Mouse (Mus musculus): ENCODE data around the gene Mlec. TPM values are rescaled to one million over a fixed set of nuclear protein-coding genes. Genes with fewer than 3 reads are reported as not detected.

Mlec gene
- polyA plus RNA-seq, 1 experiment from 2014 or later: 23.0 TPM

DNA sequence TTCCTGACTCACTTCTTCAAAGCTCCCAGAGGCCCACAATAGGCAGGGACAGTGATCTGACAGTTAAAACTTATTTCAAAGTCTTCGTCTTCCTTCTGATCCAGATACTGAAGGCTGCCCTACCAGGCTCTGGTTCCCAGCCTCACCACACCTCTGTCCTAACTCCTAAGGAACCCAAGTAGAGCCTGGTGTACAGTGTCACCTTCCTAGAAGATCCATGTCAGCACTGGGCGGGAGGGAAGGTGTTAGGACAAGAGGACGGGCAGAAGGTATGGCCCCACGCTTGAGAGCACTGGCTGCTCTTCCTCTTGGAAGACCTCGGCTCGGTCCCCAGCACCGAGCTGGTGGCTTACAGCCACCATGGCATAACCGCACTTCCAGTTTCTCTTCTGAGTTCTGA, 9.6 kb downstream of the Mlec start:
- no peak for ATAC-seq (ENCODE audit: low read depth)
- Histone ChIP-seq H3K4me3 (replicated peaks) (no peak overlapping the region), H3K9me3 (replicated peaks) (no peaks in the 10 kb centered on the region), H3K9ac (no peak overlapping the region), H3K4me2 (no peak overlapping the region), H3K4me1 (replicated peaks) (peaks cover 27% of the 10 kb centered on the region), H3K27ac (no peak overlapping the region), H3K36me3 (peaks cover 85% of the 10 kb centered on the region), H3K27me3 (no peaks in the 10 kb centered on the region)
- whole genome bisulfite sequencing (ENCODE audit: insufficient replicate concordance): 86% methylated on average over 8 of the region's 8 CpGs
- DNase-seq: no peak

- Histone ChIP-seq H3K36me3 (peaks cover 75% of the 10 kb centered on the region), H3K9me3 (replicated peaks) (no peaks in the 10 kb centered on the region), H3K27me3 (no peaks in the 10 kb centered on the region), H3K9ac (no peak overlapping the region), H3K27ac (no peak overlapping the region), H3K4me1 (replicated peaks) (peaks cover 17% of the 10 kb centered on the region), H3K4me3 (replicated peaks) (no peak overlapping the region), H3K4me2 (no peak overlapping the region)
- WGBS (ENCODE audit: insufficient replicate concordance): 69% methylated on average over 3 of the region's 3 CpGs
- DNase-seq (no peak), ATAC-seq (ENCODE audit: low read depth) (no peak)
Observed at GRCm38 (mm10) chr5:115147388-115147787, 10.6 kb downstream of the Mlec start.

DNA sequence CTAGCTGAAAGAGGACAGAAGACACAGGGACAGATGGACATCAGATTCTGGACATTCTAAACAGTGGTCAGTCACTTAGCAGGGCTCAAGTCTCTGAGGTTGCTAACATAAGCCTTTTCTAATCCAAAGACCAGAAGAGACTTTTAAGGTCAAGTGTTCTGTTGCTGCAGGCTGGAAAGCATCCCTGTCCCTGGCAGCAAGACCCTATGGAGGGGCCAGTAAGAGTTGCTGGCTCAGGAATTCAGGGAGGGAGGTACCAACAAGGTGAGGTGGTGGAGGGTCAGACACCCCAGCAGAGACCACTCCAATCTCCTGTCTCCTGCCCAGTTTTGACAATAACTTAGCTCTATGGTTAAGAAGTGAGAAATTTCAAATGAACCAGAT, 11.2 kb downstream of the Mlec start:
- no peak for ATAC-seq (ENCODE audit: low read depth)
- Histone ChIP-seq H3K27ac (no peak overlapping the region), H3K36me3 (peaks cover 71% of the 10 kb centered on the region), H3K9ac (no peak overlapping the region), H3K4me3 (replicated peaks) (no peak overlapping the region), H3K4me1 (replicated peaks) (peaks cover 12% of the 10 kb centered on the region), H3K27me3 (no peaks in the 10 kb centered on the region), H3K9me3 (replicated peaks) (no peaks in the 10 kb centered on the region), H3K4me2 (no peak overlapping the region)
- no peak for DNase-seq

GRCm38 (mm10) chr5:115145976-115146746, 11.8 kb downstream of the Mlec start:
- ATAC-seq (ENCODE audit: low read depth) (no peak), DNase-seq (no peak)
- 75% methylated on average over 6 of the region's 6 CpGs for WGBS (ENCODE audit: insufficient replicate concordance)
- Histone ChIP-seq H3K27ac (no peak overlapping the region), H3K4me2 (no peak overlapping the region), H3K36me3 (peaks cover 66% of the 10 kb centered on the region), H3K4me3 (replicated peaks) (no peak overlapping the region), H3K9me3 (replicated peaks) (no peaks in the 10 kb centered on the region), H3K27me3 (no peaks in the 10 kb centered on the region), H3K4me1 (replicated peaks) (peaks cover 8% of the 10 kb centered on the region), H3K9ac (no peak overlapping the region)

DNA sequence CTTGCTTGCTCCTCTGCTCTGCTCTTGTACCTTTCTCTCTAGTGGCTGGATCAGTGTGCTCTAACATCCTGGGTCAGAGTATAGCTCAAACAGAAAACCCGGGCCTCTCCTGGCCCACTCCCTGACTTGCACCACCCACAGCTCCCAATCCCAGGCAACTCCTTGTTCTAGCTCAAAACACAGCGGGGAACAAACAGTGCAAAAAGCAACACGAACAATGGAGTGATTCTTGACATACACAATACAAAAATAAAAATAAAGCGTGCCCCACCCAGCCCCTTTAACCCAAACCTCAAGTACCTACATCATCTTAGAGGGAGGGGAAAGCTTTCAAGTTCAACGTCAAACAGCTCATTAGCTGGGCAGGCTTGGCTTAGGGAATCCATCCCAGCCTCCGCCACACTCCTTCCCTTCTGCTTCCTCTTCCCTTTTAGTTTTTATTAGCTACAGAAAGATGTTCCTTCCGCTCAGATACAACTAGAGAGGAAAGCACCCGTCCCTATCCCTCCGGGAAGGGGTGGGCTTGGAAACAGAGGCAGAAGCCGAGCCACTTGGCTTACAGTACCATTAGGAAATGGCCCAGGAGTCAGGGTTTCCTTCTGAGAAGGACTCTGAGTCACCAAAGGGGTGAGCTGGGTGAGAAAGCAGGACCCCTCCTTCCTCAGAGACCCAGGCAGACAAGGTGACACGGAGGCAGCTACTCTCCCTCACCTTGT, 12.6 kb downstream of the Mlec start:
- Histone ChIP-seq H3K36me3 (peaks cover 58% of the 10 kb centered on the region), H3K4me1 (replicated peaks) (peaks cover 6% of the 10 kb centered on the region), H3K9me3 (replicated peaks) (no peaks in the 10 kb centered on the region), H3K27me3 (no peaks in the 10 kb centered on the region), H3K9ac (no peak overlapping the region), H3K4me2 (no peak overlapping the region), H3K4me3 (replicated peaks) (no peak overlapping the region), H3K27ac (no peak overlapping the region)
- DNase-seq: no peak
- 72% methylated on average over 11 of the region's 11 CpGs for WGBS (ENCODE audit: insufficient replicate concordance)
- no peak for ATAC-seq (ENCODE audit: low read depth)

- H3K4me1 ChIP-seq (replicated peaks): no peaks in the 10 kb centered on the region; the same call in 1 of the 2 replicates
- no peak overlapping the region for H3K4me2 ChIP-seq
- H3K9me3 ChIP-seq (replicated peaks): no peaks in the 10 kb centered on the region
- H3K36me3 ChIP-seq: peaks cover 49% of the 10 kb centered on the region
- no peak for DNase-seq
- no peak overlapping the region for H3K9ac ChIP-seq
- ATAC-seq (ENCODE audit: low read depth): no peak
- no peaks in the 10 kb centered on the region for H3K27me3 ChIP-seq
- H3K27ac ChIP-seq: no peak overlapping the region
- WGBS (ENCODE audit: insufficient replicate concordance): 72% methylated on average over 6 of the region's 6 CpGs
- no peak overlapping the region for H3K4me3 ChIP-seq (replicated peaks)
Observed at GRCm38 (mm10) chr5:115144471-115144870, 13.5 kb downstream of the Mlec start.

DNA sequence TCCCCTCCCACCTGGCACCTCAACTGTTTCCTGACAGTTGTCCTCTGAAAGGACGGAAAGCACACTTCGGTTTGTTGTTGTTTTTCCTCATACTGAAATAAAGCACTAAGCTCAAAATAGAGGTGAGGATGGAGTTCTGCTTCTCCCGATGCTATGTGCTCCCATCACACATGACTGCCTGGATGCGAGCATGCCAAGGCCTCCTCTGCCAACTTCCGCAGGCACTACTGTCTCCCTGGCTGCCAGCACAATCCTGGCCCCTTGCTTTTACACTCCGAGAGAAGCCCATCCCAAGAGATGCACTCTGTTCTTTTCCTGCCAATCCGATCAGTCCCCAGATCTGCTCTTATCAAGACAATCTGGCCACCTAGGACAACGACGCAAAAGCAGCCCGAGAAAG, 14.4 kb downstream of the Mlec start:
- WGBS (ENCODE audit: insufficient replicate concordance): 75% methylated on average over 10 of the region's 10 CpGs
- DNase-seq: no peak

GRCm38 (mm10) chr5:115142166-115142697, 15.7 kb downstream of the Mlec start:
- no peak; the same call in 1 of the 2 replicates for ATAC-seq (ENCODE audit: low read depth)
- peaks cover 28% of the 10 kb centered on the region for H3K36me3 ChIP-seq
- no peak overlapping the region for H3K9ac ChIP-seq
- peaks cover 10% of the 10 kb centered on the region; the same call in 1 of the 2 replicates for H3K27me3 ChIP-seq
- H3K9me3 ChIP-seq (replicated peaks): no peaks in the 10 kb centered on the region
- DNase-seq: no peak
- no peak overlapping the region for H3K27ac ChIP-seq
- no peaks in the 10 kb centered on the region; the same call in 1 of the 2 replicates for H3K4me1 ChIP-seq (replicated peaks)
- H3K4me2 ChIP-seq: no peak overlapping the region
- 86% methylated on average over 9 of the region's 9 CpGs for WGBS (ENCODE audit: insufficient replicate concordance)
- H3K4me3 ChIP-seq (replicated peaks): no peak overlapping the region

More for the DNA sequence above, 14.4 kb downstream of the Mlec start:
- Histone ChIP-seq H3K4me3 (replicated peaks) (no peak overlapping the region), H3K4me1 (replicated peaks) (no peaks in the 10 kb centered on the region; the same call in 1 of the 2 replicates), H3K27me3 (no peaks in the 10 kb centered on the region), H3K9ac (no peak overlapping the region), H3K27ac (no peak overlapping the region), H3K9me3 (replicated peaks) (no peaks in the 10 kb centered on the region), H3K4me2 (no peak overlapping the region), H3K36me3 (peaks cover 41% of the 10 kb centered on the region)
- ATAC-seq (ENCODE audit: low read depth): no peak

- Histone ChIP-seq H3K4me2 (no peak overlapping the region), H3K27me3 (peaks cover 15% of the 10 kb centered on the region), H3K4me3 (replicated peaks) (no peak overlapping the region), H3K4me1 (replicated peaks) (no peaks in the 10 kb centered on the region; the same call in 1 of the 2 replicates), H3K27ac (no peak overlapping the region), H3K9ac (no peak overlapping the region), H3K9me3 (replicated peaks) (no peaks in the 10 kb centered on the region), H3K36me3 (peaks cover 13% of the 10 kb centered on the region; the same call in 1 of the 2 replicates)
- WGBS (ENCODE audit: insufficient replicate concordance): 42% methylated on average over 3 of the region's 3 CpGs
- no peak for DNase-seq
- no peak for ATAC-seq (ENCODE audit: low read depth)
Observed at GRCm38 (mm10) chr5:115140726-115141125, 17.3 kb downstream of the Mlec start.

- Histone ChIP-seq H3K27ac (no peak overlapping the region), H3K9me3 (replicated peaks) (no peaks in the 10 kb centered on the region), H3K4me1 (replicated peaks) (peaks cover 3% of the 10 kb centered on the region), H3K36me3 (no peaks in the 10 kb centered on the region), H3K4me2 (no peak overlapping the region), H3K27me3 (peaks cover 15% of the 10 kb centered on the region), H3K4me3 (replicated peaks) (no peak overlapping the region), H3K9ac (no peak overlapping the region)
- WGBS (ENCODE audit: insufficient replicate concordance): 62% methylated on average over 4 of the region's 4 CpGs
- no peak for DNase-seq
- ATAC-seq (ENCODE audit: low read depth): no peak
Observed at GRCm38 (mm10) chr5:115139124-115139523, 18.9 kb downstream of the Mlec start.

DNA sequence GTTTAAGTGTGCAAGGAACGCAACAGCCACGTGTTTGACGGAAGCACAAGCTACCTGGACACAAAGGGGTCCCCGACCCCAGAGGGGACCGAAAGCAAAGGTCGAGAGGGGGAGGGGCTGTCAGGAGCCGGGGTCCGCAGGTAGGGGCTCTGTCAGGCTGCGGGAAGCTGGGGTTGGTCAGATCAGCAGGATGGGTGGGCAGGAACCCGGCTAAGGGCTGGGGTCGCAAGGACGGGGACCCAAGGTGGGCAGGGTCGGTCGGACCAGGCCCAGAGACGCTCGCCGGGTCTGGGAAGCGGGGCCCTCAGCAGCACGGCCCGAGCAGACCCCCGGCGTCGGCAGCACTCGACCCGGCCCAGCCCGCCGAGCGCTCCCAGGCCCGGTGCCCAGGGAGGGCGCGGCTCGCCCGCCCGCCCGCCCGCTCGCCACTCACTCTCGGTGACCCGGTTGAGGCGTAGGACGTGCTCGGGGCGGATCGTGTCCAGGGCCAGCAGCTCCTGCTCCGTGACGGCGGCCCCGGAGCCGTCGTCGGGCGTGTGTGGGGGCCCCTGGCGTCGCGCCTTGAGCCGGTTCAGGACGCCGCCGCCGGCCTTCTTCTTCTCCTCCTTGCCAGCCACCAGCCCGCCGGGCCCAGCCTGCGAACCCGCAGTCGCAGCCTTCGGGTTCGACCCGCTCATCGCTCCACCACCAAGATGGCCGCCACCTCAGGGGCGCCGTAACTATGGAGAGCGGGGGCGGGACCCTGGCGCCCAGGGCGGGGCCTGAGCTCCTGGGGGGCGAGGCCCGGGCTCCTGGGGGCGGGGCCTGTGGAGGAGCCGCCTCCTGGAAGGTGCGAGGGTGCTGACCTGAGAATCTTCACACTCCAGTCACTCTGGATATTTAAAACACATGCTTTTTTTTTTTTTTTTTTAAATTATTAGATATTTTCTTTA, 23.5 kb downstream of the Mlec start, which contains the start of gene Unc119b:
Gene Unc119b, minus strand, starts transcription at position 742 of the 932 bp plus-strand sequence.
- peak within 1 kb of the TSS; percentile 84 for H3K4me3 ChIP-seq (replicated peaks)
- peak within 1 kb of the TSS; percentile 98 for H3K4me2 ChIP-seq
- peak; percentile 84 for DNase-seq
- ATAC-seq (ENCODE audit: low read depth): peak; percentile 96
- peaks cover 17% of the 10 kb centered on the region for H3K4me1 ChIP-seq (replicated peaks)
- WGBS (ENCODE audit: insufficient replicate concordance): under 1% methylated on average over 78 of the region's 81 CpGs
- peak within 1 kb of the TSS; percentile 61 for H3K27ac ChIP-seq
- H3K27me3 ChIP-seq: peaks cover 15% of the 10 kb centered on the region
- peak within 1 kb of the TSS; percentile 83 for H3K9ac ChIP-seq
- peaks cover 9% of the 10 kb centered on the region; the same call in 1 of the 2 replicates for H3K36me3 ChIP-seq
- no peaks in the 10 kb centered on the region for H3K9me3 ChIP-seq (replicated peaks)

All from liver, embryonic 13.5 days (tissue).